Mouse (Mus musculus) lung, embryonic 14.5 days (tissue): ENCODE measurements around the gene Clmp. TPM values are rescaled to one million over a fixed set of nuclear protein-coding genes. Genes with fewer than 3 reads are reported as not detected.
A peak's percentile ranks its signal among the peaks of the same experiment; 100 is the strongest.

Source experiments
- ATAC-seq: fragments of 200-750 bp; cut with Nextera tagmentation; 2 replicates; pipeline ENCODE4 v1.8.0; 2017; ENCODE audit warnings: mild to moderate bottlenecking, moderate TSS enrichment, moderate library complexity; ENCODE audit not compliant: insufficient read depth
- DNase-seq: peaks from one replicate; pipeline ENCODE4 v3.0.0-alpha.2; 2015
- H3K27ac ChIP-seq: fragments of 300-500 bp; sonication (generic); 2 replicates; pipeline ENCODE4 v1.5.1; 2014; ENCODE audit warnings: low read depth, mild to moderate bottlenecking, moderate library complexity
- H3K27me3 ChIP-seq: fragments of 300-500 bp; sonication (generic); 2 replicates; pipeline ENCODE4 v1.6.1; 2014; ENCODE audit warnings: low read length, control low read depth; ENCODE audit not compliant: insufficient read depth
- H3K36me3 ChIP-seq: fragments of 300-500 bp; sonication (generic); 2 replicates; pipeline ENCODE4 v1.6.1; 2014; ENCODE audit warnings: control low read depth; ENCODE audit not compliant: insufficient read depth
- H3K4me1 ChIP-seq: fragments of 300-500 bp; sonication (generic); 2 replicates; pipeline ENCODE4 v1.6.1; 2014; ENCODE audit warnings: antibody characterized with exemption, control low read depth; ENCODE audit not compliant: insufficient read depth
- H3K4me2 ChIP-seq: fragments of 300-500 bp; sonication (generic); 2 replicates; pipeline ENCODE4 v1.6.1; 2014; ENCODE audit warnings: mild to moderate bottlenecking
- H3K4me3 ChIP-seq: fragments of 300-500 bp; sonication (generic); 2 replicates; pipeline ENCODE4 v1.5.1; 2014; ENCODE audit warnings: low read depth, low read length
- H3K9ac ChIP-seq: fragments of 300-500 bp; sonication (generic); 2 replicates; pipeline ENCODE4 v1.6.1; 2014
- H3K9me3 ChIP-seq: fragments of 300-500 bp; sonication (generic); 2 replicates; pipeline ENCODE4 v1.6.1; 2016; ENCODE audit warnings: low read depth, low read length, control low read depth
- CTCF ChIP-seq: IDR thresholded peaks from 2 replicates; pipeline ENCODE4 v1.5.1; 2016; ENCODE audit warnings: antibody characterized with exemption, low read depth
- WGBS: fragments of 180-500 bp; shearing (Covaris S2); extraction: QIAGEN DNeasy Blood & Tissue Kit; methylation state at CpG from one replicate; pipeline ENCODE4 v1.1.7; 2014; 5-methylcytosine and 5-hydroxymethylcytosine counted together
- polyA plus RNA-seq: library from polyadenylated mRNA; unstranded; fragments of >200 nt; fragmentation: Nextera tagmentation; extraction: Ambion mirVana; gene quantifications from 2 replicates; pipeline ENCODE4 v1.2.1, GENCODE M21; 2014

The Clmp gene
- polyA plus RNA-seq, 1 experiment from 2014 or later, result 20.6 TPM

GRCm38 (mm10) chr9:40671323-40671930 lies 14.3 kb upstream of the Clmp start:
- 34% methylated on average over 4 of the region's 4 CpGs for WGBS
- Histone ChIP-seq H3K9me3 (no peaks in the 10 kb centered on the region), H3K27me3 (no peaks in the 10 kb centered on the region), H3K36me3 (no peaks in the 10 kb centered on the region), H3K4me3 (no peak overlapping the region), H3K27ac (no peak overlapping the region), H3K4me2 (no peak overlapping the region), H3K4me1 (peaks cover 17% of the 10 kb centered on the region), H3K9ac (no peak overlapping the region)
- DNase-seq (no peak), ATAC-seq (no peak)
- no peak for TF ChIP-seq CTCF

GRCm38 (mm10) chr9:40675203-40675958 lies 10.4 kb upstream of the Clmp start:
- ATAC-seq (peak; percentile 80; the same call in 1 of the 2 replicates), DNase-seq (peak; percentile 80)
- Histone ChIP-seq H3K27me3 (no peaks in the 10 kb centered on the region), H3K4me1 (peaks cover 17% of the 10 kb centered on the region), H3K4me3 (no peak overlapping the region), H3K9me3 (no peaks in the 10 kb centered on the region), H3K27ac (peak overlapping the region; percentile 72), H3K36me3 (no peaks in the 10 kb centered on the region), H3K9ac (no peak overlapping the region), H3K4me2 (peak overlapping the region; percentile 12; the same call in 1 of the 2 replicates)
- 30% methylated on average over 12 of the region's 12 CpGs for WGBS
- TF ChIP-seq CTCF, result no peak

GRCm38 (mm10) chr9:40678653-40679052 lies 7.1 kb upstream of the Clmp start:
- Histone ChIP-seq H3K9me3 (no peaks in the 10 kb centered on the region), H3K4me2 (no peak overlapping the region), H3K4me3 (no peak overlapping the region), H3K4me1 (peaks cover 14% of the 10 kb centered on the region), H3K27ac (no peak overlapping the region), H3K36me3 (no peaks in the 10 kb centered on the region), H3K27me3 (no peaks in the 10 kb centered on the region), H3K9ac (no peak overlapping the region)
- TF ChIP-seq CTCF, result no peak
- 55% methylated on average over 4 of the region's 4 CpGs for WGBS
- DNase-seq, result peak; percentile 34
- no peak for ATAC-seq

GRCm38 (mm10) chr9:40686421-40686899 lies 698 bp downstream of the Clmp start:
- DNase-seq, result peak; percentile 69
- peak overlapping the region; percentile 83 for H3K9ac ChIP-seq
- H3K27ac ChIP-seq, result peak overlapping the region; percentile 93
- WGBS, result under 1% methylated on average over 23 of the region's 23 CpGs
- no peaks in the 10 kb centered on the region for H3K4me1 ChIP-seq
- peak; percentile 78 for ATAC-seq
- no peaks in the 10 kb centered on the region for H3K36me3 ChIP-seq
- H3K27me3 ChIP-seq, result peaks cover 4% of the 10 kb centered on the region; the same call in 1 of the 2 replicates
- H3K4me2 ChIP-seq, result peak overlapping the region; percentile 88
- TF ChIP-seq CTCF, result no peak
- H3K9me3 ChIP-seq, result no peaks in the 10 kb centered on the region
- peak overlapping the region; percentile 71 for H3K4me3 ChIP-seq

- ATAC-seq, result peak; percentile 25; the same call in 1 of the 2 replicates
- DNase-seq, result no peak
- Histone ChIP-seq H3K4me1 (no peaks in the 10 kb centered on the region; the same call in 1 of the 2 replicates), H3K27ac (peak overlapping the region; percentile 93; the same call in 1 of the 2 replicates), H3K4me2 (peak overlapping the region; percentile 88), H3K27me3 (peaks cover 4% of the 10 kb centered on the region; the same call in 1 of the 2 replicates), H3K36me3 (no peaks in the 10 kb centered on the region), H3K9me3 (no peaks in the 10 kb centered on the region), H3K9ac (peak overlapping the region; percentile 83), H3K4me3 (peak overlapping the region; percentile 71)
- no peak for TF ChIP-seq CTCF
- 41% methylated on average over 5 of the region's 5 CpGs for WGBS
These were observed 1.3 kb downstream of the Clmp start for GRCm38 (mm10) chr9:40687053-40687452.

- ATAC-seq, result no peak
- no peak for DNase-seq
- H3K27ac ChIP-seq, result no peak overlapping the region
- H3K27me3 ChIP-seq, result peaks cover 4% of the 10 kb centered on the region; the same call in 1 of the 2 replicates
- no peaks in the 10 kb centered on the region for H3K36me3 ChIP-seq
- H3K4me2 ChIP-seq, result peak overlapping the region; percentile 88
- peaks cover 4% of the 10 kb centered on the region for H3K4me1 ChIP-seq
- no peaks in the 10 kb centered on the region for H3K9me3 ChIP-seq
- peak overlapping the region; percentile 29; the same call in 1 of the 2 replicates for H3K9ac ChIP-seq
- TF ChIP-seq CTCF, result no peak
- peak overlapping the region; percentile 71; the same call in 1 of the 2 replicates for H3K4me3 ChIP-seq
- 44% methylated on average over 3 of the region's 3 CpGs for WGBS
These were observed 1.8 kb downstream of the Clmp start for GRCm38 (mm10) chr9:40687553-40687952.

- ATAC-seq (no peak), DNase-seq (no peak)
- 86% methylated on average over 7 of the region's 7 CpGs for WGBS
- no peak for TF ChIP-seq CTCF
- no peak overlapping the region for H3K27ac ChIP-seq
- H3K4me2 ChIP-seq, result no peak overlapping the region
- H3K27me3 ChIP-seq, result no peaks in the 10 kb centered on the region
- H3K4me1 ChIP-seq, result peaks cover 16% of the 10 kb centered on the region
- no peak overlapping the region for H3K9ac ChIP-seq
- H3K9me3 ChIP-seq, result no peaks in the 10 kb centered on the region
- H3K36me3 ChIP-seq, result no peaks in the 10 kb centered on the region
- H3K4me3 ChIP-seq, result no peak overlapping the region
These were observed 4.7 kb downstream of the Clmp start for GRCm38 (mm10) chr9:40690511-40690910.
